Mouse (Mus musculus): ENCODE results near the gene Asap3. TPM values are rescaled to one million over a fixed set of nuclear protein-coding genes. Genes with fewer than 3 reads are reported as not detected.

The Asap3 gene
- polyA plus RNA-seq (2012; rRNA removed): 3.8 and 4.0 TPM in 2 replicates

GRCm38 (mm10) chr4:136206033-136206893 is at the start of gene Asap3:
Gene Asap3, plus strand, starts transcription at chr4:136206365.

DNA sequence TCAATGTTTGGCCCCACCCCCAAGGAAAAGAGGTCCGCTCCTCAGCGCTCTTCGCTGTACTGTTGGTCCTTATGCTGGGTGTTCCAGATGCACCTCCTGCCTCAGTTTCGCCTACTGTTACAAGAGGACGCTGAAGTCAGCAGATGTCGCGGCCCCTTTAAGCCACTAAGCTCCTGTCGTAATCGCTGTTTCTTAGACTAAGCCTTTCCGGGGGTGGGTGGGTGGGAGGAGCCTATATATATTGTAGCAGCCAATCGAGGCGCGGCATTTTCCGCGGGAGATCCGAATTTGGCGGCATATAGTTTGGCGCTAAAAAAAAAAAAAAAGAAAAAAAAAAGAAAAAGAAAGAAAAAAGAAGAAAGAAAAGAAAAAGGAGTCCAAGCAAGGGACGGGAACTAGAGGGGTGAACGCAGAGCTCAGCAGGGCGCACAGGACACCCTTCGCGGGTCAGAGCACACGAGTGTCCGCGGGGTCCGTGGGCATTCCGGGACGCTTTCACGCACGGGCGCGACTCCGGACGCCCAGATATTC is 34.1 kb upstream of the Asap3 start, which contains the start of gene E2f2:
Gene E2f2, plus strand, starts transcription at position 384 of the 531 bp plus-strand sequence.

DNA sequence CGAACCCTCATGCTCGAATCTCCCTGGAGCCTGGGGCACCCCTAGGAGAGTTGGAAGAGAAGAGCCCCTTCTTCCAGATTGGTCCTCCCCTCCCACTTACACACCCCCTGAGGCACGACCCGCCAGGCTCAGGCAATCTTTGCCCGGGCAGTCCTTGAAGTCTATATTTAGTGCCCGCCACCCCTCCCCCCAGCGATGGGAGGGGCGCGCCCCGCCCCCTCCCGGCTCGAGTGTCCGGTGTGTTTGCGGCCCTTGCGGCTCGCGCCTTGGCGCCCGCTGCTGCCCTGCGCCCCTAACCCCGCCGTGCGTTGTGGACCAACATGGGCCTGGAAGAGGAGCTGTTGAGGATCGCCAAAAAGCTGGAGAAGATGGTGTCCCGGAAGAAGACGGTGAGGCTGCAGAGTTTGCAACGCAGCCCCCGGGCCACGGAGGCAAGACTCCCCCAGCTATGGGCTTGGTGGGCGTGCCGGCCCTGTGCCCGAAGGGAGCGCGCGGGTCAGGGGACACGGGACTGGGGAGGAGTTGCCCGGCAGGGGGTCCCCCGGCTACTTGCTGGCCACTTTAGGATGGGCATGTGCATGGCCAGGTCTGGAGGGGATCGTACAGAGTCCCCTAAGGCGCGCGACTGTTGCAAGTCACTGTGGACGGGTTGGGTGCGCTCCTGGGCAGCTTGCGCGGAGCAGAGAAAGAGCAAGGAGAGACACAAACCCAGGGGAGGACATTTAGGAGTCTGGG is 41.7 kb downstream of the Asap3 start, which contains the start of gene Tcea3:
Gene Tcea3, plus strand, starts transcription at position 1 of the 735 bp plus-strand sequence.

DNA sequence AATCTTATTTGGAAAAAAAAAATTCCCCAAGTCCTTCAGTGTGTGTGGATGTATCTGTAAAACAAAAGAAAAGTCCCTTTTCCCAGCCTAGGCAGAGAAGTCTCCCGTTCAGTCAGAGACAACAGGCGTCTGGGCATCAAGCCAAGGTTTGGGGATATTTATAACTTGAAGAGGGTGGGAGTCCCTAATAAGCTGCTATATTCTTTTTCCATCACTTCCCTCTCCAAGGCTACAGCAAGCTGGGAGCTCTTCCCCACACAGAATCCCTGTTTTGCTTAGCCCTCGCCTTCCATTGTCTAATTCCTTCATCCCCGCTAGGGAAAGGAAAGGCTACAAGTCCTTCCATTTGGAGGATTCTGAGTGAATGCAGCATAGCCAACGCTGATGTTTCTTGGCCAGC is 78.3 kb downstream of the Asap3 start, which contains the start of gene Zfp46:
Gene Zfp46, plus strand, starts transcription at position 229 of the 400 bp plus-strand sequence.

Other genes starting within 250 kb of the Asap3 start
- 356 and 461 TPM in 2 replicates for gene Gale, start 242.6 kb upstream of the Asap3 start, polyA plus RNA-seq (2012; rRNA removed)
- 261 and 282 TPM in 2 replicates for gene Lypla2, start 233.7 kb upstream of the Asap3 start, polyA plus RNA-seq (2012; rRNA removed)
- gene Pithd1, start 219.1 kb upstream of the Asap3 start, polyA plus RNA-seq (2012; rRNA removed): 89.3 and 109 TPM in 2 replicates
- 6.6 and 8.8 TPM in 2 replicates for gene Eloa, start 184.6 kb upstream of the Asap3 start, polyA plus RNA-seq (2012; rRNA removed)
- 249 and 272 TPM in 2 replicates for gene Rpl11, start 152.9 kb upstream of the Asap3 start, polyA plus RNA-seq (2012; rRNA removed)
- gene Id3, start 62.9 kb upstream of the Asap3 start, polyA plus RNA-seq (2012; rRNA removed): 278 and 391 TPM in 2 replicates
- 9.4 and 11.1 TPM in 2 replicates for gene E2f2, start 34.0 kb upstream of the Asap3 start, polyA plus RNA-seq (2012; rRNA removed)
- 16.6 and 21.7 TPM in 2 replicates for gene Tcea3, start 41.4 kb downstream of the Asap3 start, polyA plus RNA-seq (2012; rRNA removed)
- gene Zfp46, start 78.3 kb downstream of the Asap3 start, polyA plus RNA-seq (2012; rRNA removed): 13.1 and 16.4 TPM in 2 replicates
- gene Hnrnpr, start 104.6 kb downstream of the Asap3 start, polyA plus RNA-seq (2012; rRNA removed): 4.8 and 6.5 TPM in 2 replicates
- 0.10 and 0.15 TPM in 2 replicates for gene Htr1d, start 217.2 kb downstream of the Asap3 start, polyA plus RNA-seq (2012; rRNA removed)

All from colon, adult 2 months (tissue).